Comparison of ENCODE assay signal across 1 mouse cellular context in the genomic region with DNA sequence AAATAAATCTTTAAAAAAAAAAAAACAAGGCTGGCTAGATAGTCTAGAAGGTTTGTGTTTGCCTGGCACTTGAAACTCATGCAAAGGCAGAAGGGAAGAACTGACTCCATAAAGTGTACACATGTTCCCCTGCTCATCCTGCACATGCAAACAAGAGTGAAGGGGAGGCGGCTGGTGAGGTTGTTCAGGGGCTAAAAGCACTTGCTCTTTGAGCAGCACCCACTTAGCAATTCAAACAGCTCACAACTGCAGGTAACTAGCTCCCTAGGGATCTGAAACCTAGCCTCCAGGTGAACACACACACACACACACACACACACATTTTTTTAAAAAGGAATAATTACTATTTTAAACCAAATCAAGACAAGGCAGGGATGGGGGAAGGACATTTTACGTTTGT.
TF ChIP-seq lines count a peak whose summit lies in the region.

No protein-coding gene starts in this region.

TF ChIP-seq in MEL, 35 proteins besides CTCF, POLR2A, EP300 and RAD21:
- TF ChIP-seq POLR2AphosphoS2 (IDR thresholded peaks at IDR 0.05; ENCODE audit: low read length), result peak; percentile 65; the same call in 1 of the 2 replicates
- TF ChIP-seq NRF1 (IDR thresholded peaks at IDR 0.05; ENCODE audit: insufficient read depth, low read depth, low read length, poor library complexity, severe bottlenecking), result no peak
TF ChIP-seq in MEL: peak in this region for 1.
